Mouse (Mus musculus): ENCODE results near the gene Olfr95. TPM values are rescaled to one million over a fixed set of nuclear protein-coding genes. Genes with fewer than 3 reads are reported as not detected.

Olfr95 gene
- polyA plus RNA-seq, 1 experiment from 2014 or later, result not detected

DNA sequence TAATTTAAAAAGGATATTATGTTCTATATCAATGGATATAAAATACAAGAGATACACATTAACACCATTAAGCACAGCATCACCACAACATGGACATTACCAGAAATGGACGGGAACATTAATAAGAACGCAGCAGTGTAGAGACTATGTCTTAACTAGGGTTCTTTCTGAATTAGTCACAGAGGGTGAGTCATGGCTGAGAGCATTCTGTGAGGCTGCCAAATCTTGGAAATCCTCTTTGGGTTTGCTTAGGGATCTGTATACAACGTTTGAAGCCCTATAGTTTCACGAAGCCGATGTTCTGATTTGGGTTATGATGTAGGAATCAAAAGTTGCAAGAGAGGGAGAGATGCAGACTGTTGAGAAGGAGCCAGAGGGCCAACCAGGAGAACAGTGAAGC lies 18.1 kb downstream of the Olfr95 start:
- 96% methylated on average over 5 of the region's 5 CpGs for WGBS (ENCODE audit: missing documents)
- H3K27ac ChIP-seq, result no peak overlapping the region
- H3K4me3 ChIP-seq (ENCODE audit: inconsistent target), result no peak overlapping the region
- H3K36me3 ChIP-seq (ENCODE audit: inconsistent target), result no peaks in the 10 kb centered on the region
- no peaks in the 10 kb centered on the region for H3K79me2 ChIP-seq (ENCODE audit: inconsistent target)

DNA sequence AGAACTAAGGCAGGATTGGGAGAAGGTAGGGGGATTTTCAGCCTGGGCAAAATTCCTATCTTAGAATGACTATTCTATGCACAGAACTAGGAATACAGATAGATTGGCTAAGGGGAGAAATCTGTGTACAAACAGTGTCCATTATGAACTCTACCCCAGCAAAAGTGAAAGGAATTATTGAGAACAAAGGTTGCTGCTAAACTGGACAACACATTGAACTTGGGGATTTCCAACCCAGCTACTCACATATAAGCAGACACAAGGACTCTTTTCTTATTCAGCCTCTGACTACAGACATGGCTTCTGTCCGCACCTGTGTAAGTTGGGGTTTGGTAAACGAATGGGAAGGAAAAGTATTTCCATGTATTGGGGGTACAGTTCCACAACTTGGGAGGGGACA lies 19.3 kb downstream of the Olfr95 start, which contains the start of gene Ubd:
Ubd (plus strand) TSS at position 237 of the 400 bp plus-strand sequence.
- 95% methylated on average over 2 of the region's 2 CpGs for WGBS (ENCODE audit: missing documents)
- no peaks in the 10 kb centered on the region for H3K36me3 ChIP-seq (ENCODE audit: inconsistent target)
- H3K79me2 ChIP-seq (ENCODE audit: inconsistent target), result no peaks in the 10 kb centered on the region
- no peak within 1 kb of the TSS for H3K4me3 ChIP-seq (ENCODE audit: inconsistent target)
- H3K27ac ChIP-seq, result no peak within 1 kb of the TSS

DNA sequence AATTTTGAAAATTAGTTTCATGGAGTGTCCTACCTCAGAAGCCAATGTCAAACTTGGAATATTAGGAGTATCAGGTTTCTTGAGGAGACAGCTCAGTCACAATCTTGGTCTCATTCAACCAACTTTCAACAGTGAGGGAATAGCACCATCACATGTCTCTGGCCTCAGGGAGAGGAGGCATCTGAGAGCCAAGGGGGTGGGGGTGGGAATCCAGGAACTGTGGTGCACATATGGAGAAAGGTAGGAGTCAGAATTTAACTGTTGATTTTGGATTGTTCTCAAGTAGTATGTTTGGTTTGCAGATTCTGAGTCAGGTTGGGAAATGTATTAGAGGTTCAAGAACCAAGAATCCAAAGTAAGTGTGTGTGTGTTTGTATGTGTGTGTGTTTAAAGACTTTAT lies 19.9 kb downstream of the Olfr95 start:
- no peak overlapping the region for H3K4me3 ChIP-seq (ENCODE audit: inconsistent target)
- no peaks in the 10 kb centered on the region for H3K79me2 ChIP-seq (ENCODE audit: inconsistent target)
- H3K27ac ChIP-seq, result no peak overlapping the region
- H3K36me3 ChIP-seq (ENCODE audit: inconsistent target), result no peaks in the 10 kb centered on the region

DNA sequence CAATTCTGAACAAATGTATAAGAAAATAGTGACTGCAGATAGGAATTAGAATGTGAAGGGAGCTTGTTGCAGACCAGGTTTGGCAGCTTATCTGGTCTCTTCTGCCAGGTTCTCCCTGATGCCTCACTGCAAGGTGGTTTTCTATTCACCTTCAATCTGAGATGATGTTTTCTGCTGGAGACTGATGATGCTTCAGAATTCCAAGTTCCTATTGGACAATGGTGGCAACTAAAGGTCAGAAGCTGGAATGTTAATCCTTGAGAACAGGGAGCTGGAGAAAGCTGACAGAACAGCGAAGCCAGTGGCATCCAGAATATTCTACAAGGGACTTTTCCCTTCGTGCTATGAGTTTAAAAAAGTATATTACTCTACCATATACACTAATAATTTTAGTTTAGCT lies 22.2 kb downstream of the Olfr95 start:
- Histone ChIP-seq H3K36me3 (ENCODE audit: inconsistent target) (no peaks in the 10 kb centered on the region), H3K79me2 (ENCODE audit: inconsistent target) (no peaks in the 10 kb centered on the region), H3K4me3 (ENCODE audit: inconsistent target) (no peak overlapping the region), H3K27ac (no peak overlapping the region)
- WGBS (ENCODE audit: missing documents), result 86% methylated on average over 2 of the region's 2 CpGs

GRCm38 (mm10) chr17:37185474-37185873 lies 27.4 kb downstream of the Olfr95 start:
- Histone ChIP-seq H3K36me3 (ENCODE audit: inconsistent target) (no peaks in the 10 kb centered on the region), H3K27ac (no peak overlapping the region), H3K4me3 (ENCODE audit: inconsistent target) (no peak overlapping the region), H3K79me2 (ENCODE audit: inconsistent target) (no peaks in the 10 kb centered on the region)
- WGBS (ENCODE audit: missing documents), result 12% methylated on average over 6 of the region's 6 CpGs

- Histone ChIP-seq H3K79me2 (ENCODE audit: inconsistent target) (no peaks in the 10 kb centered on the region), H3K4me3 (ENCODE audit: inconsistent target) (no peak within 1 kb of the TSS), H3K36me3 (ENCODE audit: inconsistent target) (no peaks in the 10 kb centered on the region)
These were observed 51.5 kb downstream of the Olfr95 start, which contains the start of gene Olfr93 for GRCm38 (mm10) chr17:37161394-37161793. Olfr93 (minus strand) TSS chr17:37161494.

More at GRCm38 (mm10) chr17:37161394-37161793, 51.5 kb downstream of the Olfr95 start, which contains the start of gene Olfr93:
- no peak within 1 kb of the TSS for H3K27ac ChIP-seq

Other genes with a start within 250 kb of the Olfr95 start
- gene 2410137M14Rik, start 231.9 kb downstream of the Olfr95 start, polyA plus RNA-seq (2018), result not detected in 3 replicates
- not detected in 3 replicates for gene H2-M5, start 223.6 kb downstream of the Olfr95 start, polyA plus RNA-seq (2018)
- not detected in 3 replicates for gene Zfp57, start 212.0 kb downstream of the Olfr95 start, polyA plus RNA-seq (2018)
- not detected in 3 replicates for gene Mog, start 189.7 kb downstream of the Olfr95 start, polyA plus RNA-seq (2018)
- gene Gabbr1, start 167.2 kb downstream of the Olfr95 start, polyA plus RNA-seq (2018), result 0.44 to 0.87 TPM (median 0.59 TPM) in 3 replicates
- not detected in 3 replicates for gene Olfr90, start 124.6 kb downstream of the Olfr95 start, polyA plus RNA-seq (2018)
- not detected in 3 replicates for gene Olfr91, start 114.8 kb downstream of the Olfr95 start, polyA plus RNA-seq (2018)
- not detected in 3 replicates for gene Olfr92, start 93.0 kb downstream of the Olfr95 start, polyA plus RNA-seq (2018)
- not detected in 3 replicates for gene Olfr93, start 51.6 kb downstream of the Olfr95 start, polyA plus RNA-seq (2018)
- not detected in 3 replicates for gene Ubd, start 19.2 kb downstream of the Olfr95 start, polyA plus RNA-seq (2018)
- gene Olfr94, start 12.1 kb downstream of the Olfr95 start, polyA plus RNA-seq (2018), result not detected in 3 replicates
- gene Olfr96, start 7.0 kb upstream of the Olfr95 start, polyA plus RNA-seq (2018), result not detected in 3 replicates
- not detected in 3 replicates for gene Olfr97, start 24.2 kb upstream of the Olfr95 start, polyA plus RNA-seq (2018)
- gene Olfr98, start 50.6 kb upstream of the Olfr95 start, polyA plus RNA-seq (2018), result not detected in 3 replicates
- gene H2-M3, start 57.1 kb upstream of the Olfr95 start, polyA plus RNA-seq (2018), result 27.9 to 59.9 TPM (median 48.4 TPM) in 3 replicates
- not detected in 3 replicates for gene Olfr99, start 70.3 kb upstream of the Olfr95 start, polyA plus RNA-seq (2018)
- not detected in 3 replicates for gene Olfr101, start 91.2 kb upstream of the Olfr95 start, polyA plus RNA-seq (2018)
- gene Olfr102, start 103.9 kb upstream of the Olfr95 start, polyA plus RNA-seq (2018), result not detected in 3 replicates
- not detected in 3 replicates for gene Olfr103, start 126.6 kb upstream of the Olfr95 start, polyA plus RNA-seq (2018)
- gene Olfr104-ps, start 146.5 kb upstream of the Olfr95 start, polyA plus RNA-seq (2018), result not detected in 3 replicates
- not detected in 3 replicates for gene Olfr105-ps, start 165.9 kb upstream of the Olfr95 start, polyA plus RNA-seq (2018)
- not detected in 3 replicates for gene Olfr106-ps, start 177.3 kb upstream of the Olfr95 start, polyA plus RNA-seq (2018)
- not detected in 3 replicates for gene Olfr107, start 186.1 kb upstream of the Olfr95 start, polyA plus RNA-seq (2018)
- not detected in 3 replicates for gene Olfr108, start 232.4 kb upstream of the Olfr95 start, polyA plus RNA-seq (2018)
- gene Olfr109, start 245.8 kb upstream of the Olfr95 start, polyA plus RNA-seq (2018), result not detected in 3 replicates

Data from macrophage (primary cell).